Mouse (Mus musculus) lung, adult 2 months (tissue): ENCODE measurements around the gene Sema5b. TPM values are rescaled to one million over a fixed set of nuclear protein-coding genes. Genes with fewer than 3 reads are reported as not detected.
"Not testable (repeated sequence)": the region's sequence is repeated elsewhere in the genome, so short reads cannot be mapped to it uniquely, and the experiment has no call there.

Experiments used
- DNase-seq: peaks from one replicate; pipeline ENCODE4 v3.0.0; 2022
- H3K4me1 ChIP-seq: fragments of 200-500 bp; 2 replicates; pipeline ENCODE4 v1.6.1; 2011; ENCODE audit warnings: low read length; ENCODE audit not compliant: control insufficient read depth, insufficient read depth
- H3K4me3 ChIP-seq: fragments of 200-500 bp; replicated peaks from 2 replicates; pipeline ENCODE3; 2011; ENCODE audit warnings: low read depth, mild to moderate bottlenecking, control low read depth, low read length; ENCODE audit errors: extremely low read depth
- CTCF ChIP-seq: fragments of 200-500 bp; IDR thresholded peaks from 2 replicates; pipeline ENCODE4 v1.5.1; 2011; ENCODE audit warnings: mild to moderate bottlenecking, low read length, control low read depth; ENCODE audit not compliant: insufficient read depth
- POLR2A ChIP-seq: fragments of 200-500 bp; IDR thresholded peaks from 2 replicates; pipeline ENCODE4 v1.6.1; 2011; ENCODE audit warnings: low read depth, mild to moderate bottlenecking, control low read depth, low read length, borderline replicate concordance; ENCODE audit errors: extremely low read depth
- WGBS: fragments of 180-500 bp; shearing (Covaris S2); methylation state at CpG from one replicate; pipeline ENCODE4 v1.1.7; 2018; 5-methylcytosine and 5-hydroxymethylcytosine counted together
- polyA plus RNA-seq: library from polyadenylated mRNA; depleted of rRNA; stranded (reverse); fragments of >200 nt; gene quantifications from 2 replicates; pipeline ENCODE4 v1.2.3, GENCODE M21; 2012

Gene Sema5b
- polyA plus RNA-seq, 1 experiment: 0.76 TPM

GRCm38 (mm10) chr16:35542421-35542780, 1.5 kb downstream of the Sema5b start:
- no peak for DNase-seq
- TF ChIP-seq POLR2A: no peak
- TF ChIP-seq CTCF: no peak
- WGBS: 5% methylated on average over 27 of the region's 27 CpGs
- H3K4me1 ChIP-seq: peaks cover 4% of the 10 kb centered on the region; the same call in 1 of the 2 replicates
- no peak overlapping the region for H3K4me3 ChIP-seq

GRCm38 (mm10) chr16:35545723-35546122, 4.8 kb downstream of the Sema5b start:
- WGBS: 76% methylated on average over 4 of the region's 4 CpGs
- TF ChIP-seq POLR2A (no peak), CTCF (no peak)
- Histone ChIP-seq H3K4me1 (no peaks in the 10 kb centered on the region), H3K4me3 (no peak overlapping the region)
- DNase-seq: no peak

- no peak for DNase-seq
- TF ChIP-seq CTCF (no peak), POLR2A (no peak)
- no peaks in the 10 kb centered on the region for H3K4me1 ChIP-seq
- H3K4me3 ChIP-seq: no peak overlapping the region
These were observed 7.0 kb downstream of the Sema5b start for GRCm38 (mm10) chr16:35547966-35548365.

GRCm38 (mm10) chr16:35549354-35549753, 8.4 kb downstream of the Sema5b start:
- Histone ChIP-seq H3K4me3 (no peak overlapping the region), H3K4me1 (no peaks in the 10 kb centered on the region)
- TF ChIP-seq POLR2A (no peak), CTCF (no peak)
- WGBS: 90% methylated on average over 2 of the region's 2 CpGs
- DNase-seq: no peak

GRCm38 (mm10) chr16:35555596-35556482, 14.9 kb downstream of the Sema5b start:
- 52% methylated on average over 15 of the region's 15 CpGs for WGBS
- H3K4me1 ChIP-seq: no peaks in the 10 kb centered on the region
- TF ChIP-seq CTCF: no peak
- TF ChIP-seq POLR2A: no peak
- no peak for DNase-seq
- H3K4me3 ChIP-seq: no peak overlapping the region

- WGBS: 86% methylated on average over 6 of the region's 6 CpGs
- TF ChIP-seq CTCF (no peak), POLR2A (no peak)
- no peak for DNase-seq
- no peaks in the 10 kb centered on the region for H3K4me1 ChIP-seq
- no peak overlapping the region for H3K4me3 ChIP-seq
These were observed 16.1 kb downstream of the Sema5b start for GRCm38 (mm10) chr16:35557038-35557437.

GRCm38 (mm10) chr16:35561541-35561940, 20.6 kb downstream of the Sema5b start:
- H3K4me1 ChIP-seq: no peaks in the 10 kb centered on the region
- 64% methylated on average over 6 of the region's 6 CpGs for WGBS
- H3K4me3 ChIP-seq: no peak overlapping the region
- no peak for TF ChIP-seq CTCF
- no peak for TF ChIP-seq POLR2A
- no peak for DNase-seq

GRCm38 (mm10) chr16:35564246-35564905, 23.4 kb downstream of the Sema5b start:
- Histone ChIP-seq H3K4me1 (no peaks in the 10 kb centered on the region), H3K4me3 (no peak overlapping the region)
- 72% methylated on average over 22 of the region's 22 CpGs for WGBS
- TF ChIP-seq CTCF: no peak
- no peak for TF ChIP-seq POLR2A
- DNase-seq: no peak

GRCm38 (mm10) chr16:35565601-35566000, 24.7 kb downstream of the Sema5b start:
- 94% methylated on average over 5 of the region's 5 CpGs for WGBS
- not testable (repeated sequence) for H3K4me3 ChIP-seq, DNase-seq, H3K4me1 ChIP-seq
